Mouse (Mus musculus) embryonic stem cell, embryonic (primary cell): ENCODE results near the gene Notch4.

Experiments used
- CTCF ChIA-PET, 4 experiments: fragments of 300-600 bp in 2 of 4; fragments of 350-600 bp in 2 of 4; sonication (Branson Sonifier 250); formaldehyde crosslinking; loops; one replicate each; lab custom pipeline; 2022; ENCODE audit warnings: inconsistent platforms in 2 of 4; lab: Charles Lee
- POLR2A ChIA-PET, 4 experiments: fragments of 300-600 bp in 2 of 4; fragments of 350-600 bp in 2 of 4; sonication (Branson Sonifier 250); formaldehyde crosslinking; loops; one replicate each; lab custom pipeline; 2022; ENCODE audit warnings: antibody characterized with exemption in 4 of 4, inconsistent platforms in 1 of 4; lab: Charles Lee

Notch4 gene

DNA sequence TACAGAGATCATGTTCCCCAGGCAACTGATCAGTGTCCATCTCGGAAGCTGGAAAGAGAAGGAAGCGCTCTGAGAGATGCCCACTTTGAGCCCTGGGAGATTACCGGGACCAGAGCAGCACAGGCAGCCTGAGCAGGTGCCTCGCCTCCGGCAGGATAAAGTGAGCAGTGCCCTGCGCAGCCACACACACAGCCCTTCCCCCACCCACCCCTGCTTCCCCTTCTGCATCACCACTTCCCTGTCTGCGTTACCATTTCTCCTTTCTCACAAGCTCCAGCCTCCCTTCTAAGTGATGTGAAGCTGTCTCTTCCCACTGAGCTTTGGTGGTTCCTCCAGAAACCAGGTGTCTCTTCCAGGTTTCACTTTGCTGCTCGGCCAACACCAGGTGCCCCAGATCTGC, 2.9 kb upstream of the Notch4 start:
- CTCF ChIA-PET, result interaction anchor here in 2 of 4 experiments (0.6 to 0.7 kb wide), 7 partner anchors 25 to 680 kb away, joined by 3 to 17 read pairs (median 6); partner anchors contain the start of gene BC051142 (in 1 of the 2)
- POLR2A ChIA-PET, result interaction anchor here in 2 of 4 experiments (0.6 to 0.7 kb wide), 7 partner anchors 11 to 371 kb away, joined by 3 to 4 read pairs (median 3); partner anchors contain the start of genes Gpsm3 (in 1 of the 2) and Ppt2 (in 1 of the 2)

DNA sequence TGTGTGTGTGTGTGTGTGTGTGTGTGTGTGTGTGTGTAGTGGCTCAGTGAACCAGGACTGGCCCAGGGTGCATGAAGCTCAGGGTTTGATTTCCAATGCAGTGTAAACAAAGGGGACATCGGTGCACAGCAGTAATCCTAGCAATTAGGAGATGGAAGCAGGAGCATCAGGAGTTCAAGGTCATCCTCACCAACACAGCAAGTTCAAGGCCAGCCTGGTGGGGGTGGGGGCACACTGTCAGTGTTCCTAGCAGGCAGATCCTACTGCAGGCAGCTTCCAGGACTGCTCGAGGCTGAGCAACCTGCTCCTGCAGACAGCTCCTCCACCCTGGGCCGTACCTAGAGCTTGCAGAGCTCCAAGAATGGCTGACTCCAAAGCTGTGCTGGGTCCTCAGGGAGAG, 1.5 kb upstream of the Notch4 start:
- ChIA-PET POLR2A (interaction anchor here in 2 of 4 experiments (0.5 to 1.7 kb wide), 7 partner anchors 9 to 822 kb away, joined by 3 to 7 read pairs (median 4); partner anchors contain the start of gene Pbx2 (in 1 of the 2)), CTCF (interaction anchor here in 2 of 4 experiments (0.6 to 1.2 kb wide), 3 partner anchors 10 to 120 kb away, joined by 3 to 4 read pairs (median 3); no protein-coding TSS in a partner anchor)

DNA sequence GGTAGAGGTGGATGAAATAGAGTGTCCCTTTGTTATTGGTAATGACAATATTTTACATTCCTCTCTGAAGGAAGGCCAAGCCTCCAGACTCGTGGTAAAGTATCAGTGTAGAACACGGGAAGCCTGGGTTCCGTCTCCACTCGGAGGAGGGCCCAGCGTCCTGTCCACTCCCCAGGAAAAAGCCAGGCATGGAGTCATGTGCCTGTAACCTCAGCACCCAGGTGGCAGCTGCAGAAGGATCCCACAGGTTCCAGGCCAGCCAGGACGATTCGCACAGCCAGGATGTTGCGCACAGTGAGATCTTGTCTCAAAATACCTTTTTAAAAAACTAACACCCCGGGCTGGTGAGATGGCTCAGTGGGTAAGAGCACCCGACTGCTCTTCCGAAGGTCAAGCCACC, 714 bp upstream of the Notch4 start:
- CTCF ChIA-PET, result interaction anchor here in 3 of 4 experiments (0.7 to 3.4 kb wide), 10 partner anchors 8 to 242 kb away, joined by 3 to 21 read pairs (median 4); partner anchors contain the start of gene BC051142 (in 1 of the 3)

DNA sequence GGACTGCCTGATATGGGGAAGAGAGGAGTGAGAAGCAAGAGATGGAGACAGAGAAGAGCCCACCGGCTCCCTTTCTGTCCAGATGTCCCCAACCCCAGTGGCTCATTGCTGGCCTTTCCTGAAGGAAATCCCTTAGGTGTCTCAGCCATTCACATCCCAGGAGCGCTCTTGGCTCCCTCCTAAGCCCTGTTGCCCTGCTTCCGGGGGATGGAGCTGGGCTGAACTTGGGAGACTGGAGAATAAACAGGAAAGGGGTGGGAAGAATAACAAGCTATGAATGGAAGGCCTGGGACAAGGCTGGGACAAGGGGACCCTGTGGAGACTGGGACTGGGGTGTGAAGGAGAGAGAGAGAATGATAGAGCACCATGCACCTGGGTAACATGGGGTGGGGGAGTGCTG, 728 bp downstream of the Notch4 start:
- POLR2A ChIA-PET, result interaction anchor here in 3 of 4 experiments (0.5 to 2.4 kb wide), 11 partner anchors 8 to 446 kb away, joined by 3 to 8 read pairs (median 3); partner anchors contain the start of genes Gpsm3 (in 1 of the 3), H2-DMa (in 1 of the 3) and Pbx2 (in 1 of the 3)

More for the DNA sequence above, 714 bp upstream of the Notch4 start:
- POLR2A ChIA-PET, result interaction anchor here in 3 of 4 experiments (0.7 to 2.4 kb wide), 9 partner anchors 9 to 442 kb away, joined by 3 to 8 read pairs (median 4); partner anchors contain the start of genes Gpsm3 (in 2 of the 3), Agpat1 (in 1 of the 3), Pbx2 (in 1 of the 3) and Rnf5 (in 1 of the 3)

DNA sequence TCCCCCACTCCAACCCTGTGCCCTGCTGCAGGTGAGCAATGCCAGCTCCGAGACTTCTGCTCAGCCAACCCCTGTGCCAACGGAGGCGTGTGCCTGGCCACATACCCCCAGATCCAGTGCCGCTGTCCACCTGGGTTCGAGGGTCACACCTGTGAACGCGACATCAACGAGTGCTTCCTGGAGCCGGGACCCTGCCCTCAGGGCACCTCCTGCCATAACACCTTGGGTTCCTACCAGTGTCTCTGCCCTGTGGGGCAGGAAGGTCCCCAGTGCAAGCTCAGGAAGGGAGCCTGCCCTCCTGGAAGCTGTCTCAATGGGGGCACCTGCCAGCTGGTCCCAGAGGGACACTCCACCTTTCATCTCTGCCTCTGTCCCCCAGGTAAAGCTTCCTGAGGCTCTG, 3.2 kb downstream of the Notch4 start:
- ChIA-PET CTCF (interaction anchor here in 1 of 4 experiments (0.6 kb wide), 2 partner anchors 52 to 492 kb away, joined by 3 to 4 read pairs; no protein-coding TSS in a partner anchor), POLR2A (interaction anchor here in 1 of 4 experiments (0.9 to 1.1 kb wide), 2 partner anchors 21 to 61 kb away, joined by 3 read pairs; partner anchors contain the start of gene Ppt2)

More for the DNA sequence above, 728 bp downstream of the Notch4 start:
- CTCF ChIA-PET, result interaction anchor here in 3 of 4 experiments (0.6 to 3.4 kb wide), 10 partner anchors 8 to 315 kb away, joined by 3 to 21 read pairs (median 4); partner anchors contain the start of gene BC051142 (in 1 of the 3)

DNA sequence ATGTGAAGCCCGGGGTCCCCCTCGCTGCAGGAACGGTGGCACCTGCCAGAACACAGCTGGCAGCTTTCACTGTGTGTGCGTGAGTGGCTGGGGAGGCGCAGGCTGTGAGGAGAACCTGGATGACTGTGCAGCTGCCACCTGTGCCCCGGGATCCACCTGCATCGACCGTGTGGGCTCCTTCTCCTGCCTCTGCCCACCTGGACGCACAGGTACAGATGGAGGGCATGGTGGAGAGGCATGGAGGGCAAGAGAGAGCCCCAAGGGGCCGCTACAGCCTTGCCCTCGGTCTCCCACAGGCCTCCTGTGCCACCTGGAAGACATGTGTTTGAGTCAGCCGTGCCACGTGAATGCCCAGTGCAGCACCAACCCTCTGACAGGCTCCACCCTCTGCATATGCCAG, 4.4 kb downstream of the Notch4 start:
- ChIA-PET CTCF (no interaction called here), POLR2A (no interaction called here)

DNA sequence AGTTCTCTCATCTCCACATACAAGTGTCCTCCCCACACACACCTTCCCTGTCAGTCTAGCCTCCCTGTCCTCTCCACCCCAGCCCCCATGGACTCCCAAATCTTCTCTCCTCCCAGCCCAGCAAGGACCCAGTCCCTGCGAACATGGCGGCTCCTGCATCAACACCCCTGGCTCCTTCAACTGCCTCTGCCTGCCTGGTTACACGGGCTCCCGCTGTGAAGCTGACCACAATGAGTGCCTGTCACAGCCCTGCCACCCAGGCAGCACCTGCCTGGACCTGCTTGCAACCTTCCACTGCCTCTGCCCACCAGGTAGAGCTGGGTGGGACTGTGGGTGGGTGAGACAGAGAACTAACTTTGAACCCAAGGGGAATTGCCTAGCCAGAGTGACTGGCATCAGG, 5.9 kb downstream of the Notch4 start:
- ChIA-PET CTCF (interaction anchor here in 3 of 4 experiments (0.6 to 1.3 kb wide), 5 partner anchors 14 to 673 kb away, joined by 3 to 6 read pairs (median 3); no protein-coding TSS in a partner anchor), POLR2A (no interaction called here)

DNA sequence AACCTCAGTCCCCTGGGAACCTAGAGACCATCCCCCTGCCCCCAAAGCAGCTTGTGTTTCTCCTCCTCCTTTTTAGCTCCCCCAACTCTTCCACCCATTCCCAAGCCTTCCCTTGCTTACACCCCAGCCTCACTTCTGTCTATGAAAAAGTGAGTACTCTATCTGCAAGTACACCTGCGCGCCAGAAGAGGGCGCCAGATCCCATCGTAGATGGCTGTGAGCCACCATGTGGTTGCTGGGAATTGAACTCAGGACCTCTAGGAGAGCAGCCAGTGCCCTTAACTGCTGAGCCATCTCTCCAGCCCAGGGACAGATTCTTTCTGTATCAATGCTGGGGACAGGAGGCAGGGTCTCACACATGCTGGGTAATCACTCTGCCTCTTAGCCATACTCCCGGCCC, 7.8 kb downstream of the Notch4 start:
- ChIA-PET CTCF (interaction anchor here (0.5 to 2.2 kb wide), 35 partner anchors 8 to 702 kb away, joined by 3 to 30 read pairs (median 4); partner anchors contain the start of genes Agpat1 (in 2 of the 4), Atf6b (in 2 of the 4), Fkbpl (in 2 of the 4) and BC051142 (in 1 of the 4)), POLR2A (interaction anchor here in 3 of 4 experiments (0.5 to 1.2 kb wide), 16 partner anchors 8 to 456 kb away, joined by 3 to 9 read pairs (median 4); partner anchors contain the start of genes Atf6b (in 1 of the 3), Notch4 (in 1 of the 3) and Pbx2 (in 1 of the 3))

DNA sequence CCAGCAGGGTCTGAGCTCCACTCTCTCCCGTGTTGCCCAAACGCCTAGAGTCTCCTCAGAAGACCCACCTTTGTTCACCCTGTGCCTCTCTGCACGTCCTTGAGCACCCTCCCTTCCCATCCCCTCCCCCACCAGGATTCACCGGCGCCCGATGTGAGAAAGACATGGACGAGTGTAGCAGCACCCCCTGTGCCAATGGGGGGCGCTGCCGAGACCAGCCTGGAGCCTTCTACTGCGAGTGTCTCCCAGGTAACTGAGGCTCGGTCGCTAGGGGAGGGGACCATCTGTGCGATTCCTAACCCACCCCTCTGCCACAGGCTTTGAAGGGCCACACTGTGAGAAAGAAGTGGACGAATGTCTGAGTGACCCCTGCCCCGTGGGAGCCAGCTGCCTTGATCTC, 8.3 kb downstream of the Notch4 start:
- ChIA-PET CTCF (interaction anchor here (0.5 to 2.2 kb wide), 37 partner anchors 8 to 702 kb away, joined by 3 to 30 read pairs (median 4); partner anchors contain the start of genes Atf6b (in 3 of the 4), Agpat1 (in 2 of the 4), Fkbpl (in 2 of the 4) and BC051142 (in 1 of the 4)), POLR2A (interaction anchor here in 3 of 4 experiments (0.5 to 1.2 kb wide), 15 partner anchors 8 to 456 kb away, joined by 3 to 9 read pairs (median 4); partner anchors contain the start of genes Atf6b (in 1 of the 3), Notch4 (in 1 of the 3) and Pbx2 (in 1 of the 3))

DNA sequence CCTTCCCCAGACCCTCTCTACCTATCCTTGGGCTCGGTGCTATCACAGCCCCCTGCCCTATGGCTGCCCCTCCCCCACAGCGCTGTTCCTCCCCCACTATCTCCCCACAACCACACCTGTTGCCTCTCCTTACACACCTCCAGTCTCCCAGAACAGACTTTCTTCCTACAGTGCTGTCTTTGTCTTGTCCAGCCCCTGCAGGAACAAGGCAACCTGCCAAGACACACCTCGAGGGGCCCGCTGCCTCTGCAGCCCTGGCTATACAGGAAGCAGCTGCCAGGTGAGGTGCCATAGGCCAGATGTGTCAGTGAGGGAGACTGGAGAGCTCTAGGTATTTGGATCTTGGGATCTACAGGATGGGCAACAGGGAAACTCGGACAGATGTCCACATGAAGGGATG, 12.5 kb downstream of the Notch4 start:
- ChIA-PET POLR2A (interaction anchor here in 2 of 4 experiments (0.7 to 0.9 kb wide), 2 partner anchors 11 to 376 kb away, joined by 3 to 4 read pairs; no protein-coding TSS in a partner anchor), CTCF (interaction anchor here in 1 of 4 experiments (0.7 kb wide), 1 partner anchor 307 kb away, joined by 4 read pairs; no protein-coding TSS in a partner anchor)

DNA sequence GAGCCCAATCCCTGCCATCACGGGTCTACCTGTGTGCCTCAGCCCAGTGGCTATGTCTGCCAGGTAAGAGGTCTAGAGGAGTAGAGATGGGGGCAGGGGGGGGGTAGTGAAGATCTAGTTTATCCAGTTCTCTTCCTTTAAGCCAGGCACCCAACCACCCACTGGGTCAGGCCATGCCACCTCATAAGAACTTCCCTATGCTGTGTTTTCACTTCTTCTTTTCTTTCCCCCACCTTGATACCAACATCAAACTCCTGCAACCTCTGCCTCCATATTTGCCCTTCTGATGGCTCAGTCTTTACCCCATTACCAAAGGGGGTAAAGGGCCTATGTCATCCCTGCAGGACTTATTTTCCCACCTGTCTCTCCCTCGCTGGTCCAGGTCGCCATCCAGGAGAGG, 14.0 kb downstream of the Notch4 start:
- CTCF ChIA-PET, result no interaction called here
- POLR2A ChIA-PET, result no interaction called here

DNA sequence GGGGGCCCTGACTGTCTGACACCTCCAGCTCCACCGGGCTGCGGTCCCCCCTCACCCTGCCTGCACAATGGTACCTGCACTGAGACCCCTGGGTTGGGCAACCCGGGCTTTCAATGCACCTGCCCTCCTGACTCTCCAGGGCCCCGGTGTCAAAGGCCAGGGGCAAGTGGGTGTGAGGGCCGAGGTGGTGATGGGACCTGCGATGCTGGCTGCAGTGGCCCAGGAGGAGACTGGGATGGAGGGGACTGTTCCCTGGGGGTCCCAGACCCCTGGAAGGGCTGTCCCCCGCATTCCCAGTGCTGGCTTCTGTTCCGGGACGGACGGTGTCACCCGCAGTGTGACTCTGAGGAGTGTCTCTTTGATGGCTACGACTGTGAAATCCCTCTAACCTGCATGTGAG, 18.5 kb downstream of the Notch4 start:
- POLR2A ChIA-PET, result interaction anchor here in 3 of 4 experiments (0.5 to 1.1 kb wide), 3 partner anchors 10 to 18 kb away, joined by 3 to 10 read pairs (median 3); partner anchors contain the start of gene Notch4 (in 2 of the 3)
- CTCF ChIA-PET, result interaction anchor here in 1 of 4 experiments (0.6 kb wide), 1 partner anchor 579 kb away, joined by 3 read pairs; no protein-coding TSS in a partner anchor

DNA sequence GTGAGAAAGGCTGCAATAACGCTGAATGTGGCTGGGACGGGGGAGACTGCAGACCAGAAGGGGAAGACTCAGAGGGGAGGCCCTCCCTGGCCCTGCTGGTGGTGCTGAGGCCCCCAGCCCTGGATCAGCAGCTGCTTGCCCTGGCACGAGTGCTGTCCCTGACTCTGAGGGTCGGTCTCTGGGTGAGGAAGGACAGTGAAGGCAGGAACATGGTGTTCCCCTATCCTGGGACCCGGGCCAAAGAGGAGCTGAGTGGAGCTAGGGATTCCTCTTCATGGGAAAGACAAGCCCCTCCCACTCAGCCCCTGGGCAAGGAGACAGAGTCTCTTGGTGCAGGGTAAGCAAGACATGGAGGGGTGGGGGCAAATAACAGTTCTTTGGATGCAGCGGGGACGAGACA, 19.3 kb downstream of the Notch4 start:
- ChIA-PET POLR2A (interaction anchor here in 2 of 4 experiments (0.6 to 6.1 kb wide), 6 partner anchors 11 to 99 kb away, joined by 3 to 88 read pairs (median 4); partner anchors contain the start of genes Agpat1 (in 1 of the 2), Notch4 (in 1 of the 2) and Rnf5 (in 1 of the 2)), CTCF (interaction anchor here in 3 of 4 experiments (0.5 to 1.3 kb wide), 8 partner anchors 9 to 468 kb away, joined by 3 to 7 read pairs (median 4); partner anchors contain the start of genes Notch4 (in 1 of the 3) and Tnxb (in 1 of the 3))

DNA sequence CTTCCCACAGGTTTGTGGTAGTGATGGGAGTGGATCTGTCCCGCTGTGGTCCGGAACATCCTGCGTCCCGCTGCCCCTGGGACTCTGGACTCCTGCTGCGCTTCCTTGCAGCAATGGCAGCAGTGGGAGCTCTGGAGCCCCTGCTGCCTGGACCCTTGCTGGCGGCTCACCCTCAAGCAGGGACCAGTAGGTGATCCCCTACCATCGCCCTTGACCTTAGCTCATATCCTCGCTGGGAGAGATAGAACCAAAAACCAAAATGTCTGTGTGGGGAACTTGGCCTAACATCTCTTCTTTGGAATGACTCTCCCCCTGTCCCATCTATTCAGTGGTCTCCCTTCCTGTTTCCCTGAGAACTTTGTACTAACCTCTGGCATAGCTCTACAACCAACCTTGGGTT, 19.8 kb downstream of the Notch4 start:
- CTCF ChIA-PET, result interaction anchor here in 3 of 4 experiments (0.5 to 1.3 kb wide), 7 partner anchors 9 to 467 kb away, joined by 3 to 7 read pairs (median 4); partner anchors contain the start of genes Notch4 (in 1 of the 3) and Tnxb (in 1 of the 3)
- POLR2A ChIA-PET, result interaction anchor here in 2 of 4 experiments (0.6 to 6.1 kb wide), 8 partner anchors 11 to 98 kb away, joined by 3 to 88 read pairs (median 4); partner anchors contain the start of genes Agpat1 (in 1 of the 2), Notch4 (in 1 of the 2) and Rnf5 (in 1 of the 2)

DNA sequence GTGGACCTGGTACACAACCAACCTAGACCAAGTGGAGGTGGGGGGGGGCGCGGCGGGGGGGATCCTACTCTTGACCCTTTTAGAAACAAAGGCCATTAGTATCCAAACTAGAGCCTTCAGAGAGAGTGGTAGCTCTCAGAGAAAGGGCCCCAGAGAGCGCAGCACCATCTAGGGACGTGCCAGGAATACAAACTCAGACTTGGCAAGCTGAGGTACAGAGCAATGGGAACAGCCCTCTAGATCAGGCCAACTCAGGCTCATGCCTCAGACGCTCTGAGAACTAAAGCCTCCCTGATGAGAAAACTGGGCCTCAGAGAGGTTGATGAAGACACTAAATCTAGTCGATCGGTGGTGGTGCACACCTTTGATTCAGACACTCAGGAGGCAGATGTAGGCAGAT, 21.1 kb downstream of the Notch4 start:
- POLR2A ChIA-PET, result interaction anchor here in 3 of 4 experiments (0.6 to 6.1 kb wide), 7 partner anchors 13 to 1251 kb away, joined by 3 to 88 read pairs (median 4); partner anchors contain the start of genes Agpat1 (in 2 of the 3), H2-DMa (in 1 of the 3) and Rnf5 (in 1 of the 3)
- CTCF ChIA-PET, result interaction anchor here in 1 of 4 experiments (1.2 kb wide), 1 partner anchor 34 kb away, joined by 4 read pairs; no protein-coding TSS in a partner anchor

DNA sequence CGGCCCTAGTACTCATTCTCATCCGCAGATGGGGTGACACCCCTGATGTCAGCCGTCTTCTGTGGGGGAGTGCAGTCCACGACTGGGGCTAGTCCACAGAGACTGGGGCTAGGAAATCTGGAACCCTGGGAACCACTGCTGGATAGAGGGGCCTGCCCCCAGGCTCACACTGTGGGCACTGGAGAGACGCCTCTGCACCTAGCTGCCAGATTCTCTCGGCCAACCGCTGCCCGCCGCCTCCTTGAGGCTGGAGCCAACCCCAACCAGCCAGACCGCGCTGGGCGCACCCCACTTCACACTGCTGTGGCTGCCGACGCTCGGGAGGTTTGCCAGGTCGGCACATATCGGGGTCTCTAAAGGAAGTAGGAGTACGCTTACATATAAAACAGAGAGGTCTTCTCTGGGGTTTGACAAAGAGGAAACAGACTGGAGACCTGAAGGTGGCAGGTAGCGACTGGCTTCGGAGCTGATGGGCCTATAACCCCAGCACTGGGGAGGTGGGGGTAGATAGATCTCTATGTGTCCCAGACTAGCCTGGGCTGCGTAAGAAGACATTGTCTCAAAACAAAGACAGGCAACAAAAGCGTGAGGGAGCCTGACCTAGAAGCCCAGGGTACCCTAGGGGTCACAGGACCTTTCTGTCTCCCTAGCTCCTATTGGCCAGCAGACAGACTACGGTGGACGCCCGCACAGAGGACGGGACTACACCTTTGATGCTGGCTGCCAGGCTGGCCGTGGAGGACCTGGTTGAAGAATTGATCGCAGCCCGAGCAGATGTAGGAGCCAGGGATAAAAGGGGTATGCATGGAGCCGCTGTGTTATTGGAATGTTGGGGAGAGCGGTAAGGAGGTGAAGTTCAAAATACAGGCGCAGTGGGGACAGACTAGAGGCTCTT, 22.1 kb downstream of the Notch4 start:
- ChIA-PET CTCF (interaction anchor here in 3 of 4 experiments (0.5 to 1.4 kb wide), 4 partner anchors 33 to 326 kb away, joined by 3 to 6 read pairs (median 4); no protein-coding TSS in a partner anchor), POLR2A (interaction anchor here (0.6 to 7.2 kb wide), 16 partner anchors 9 to 646 kb away, joined by 3 to 102 read pairs (median 4); partner anchors contain the start of genes Rnf5 (in 3 of the 4), Agpat1 (in 2 of the 4), Fkbpl (in 2 of the 4) and Ager (in 1 of the 4))
